Mouse (Mus musculus) bone marrow, adult 2 months (tissue): ENCODE results near the gene Add3. TPM values are rescaled to one million over a fixed set of nuclear protein-coding genes. Genes with fewer than 3 reads are reported as not detected.

ENCODE experiments used
- H3K27ac ChIP-seq: fragments of 200-500 bp; 2 replicates; pipeline ENCODE4 v1.5.1; 2012; ENCODE audit warnings: low read depth, mild to moderate bottlenecking, control low read depth, inconsistent platforms, low read length; ENCODE audit not compliant: control insufficient read depth, poor library complexity, insufficient read depth
- H3K4me1 ChIP-seq: fragments of 200-500 bp; 2 replicates; pipeline ENCODE4 v1.6.1; 2011; ENCODE audit warnings: low read length; ENCODE audit not compliant: control insufficient read depth, insufficient read depth
- H3K4me3 ChIP-seq: fragments of 200-500 bp; replicated peaks from 2 replicates; pipeline ENCODE3; 2011; ENCODE audit warnings: mild to moderate bottlenecking, low read depth, low read length, control low read depth; ENCODE audit not compliant: control insufficient read depth
- CTCF ChIP-seq: fragments of 200-500 bp; IDR thresholded peaks from 2 replicates; pipeline ENCODE4 v1.5.1; 2011; ENCODE audit warnings: low read length, control low read depth; ENCODE audit not compliant: control insufficient read depth, insufficient read depth
- POLR2A ChIP-seq: fragments of 200-500 bp; IDR thresholded peaks from 2 replicates; pipeline ENCODE4 v1.6.1; 2011; ENCODE audit warnings: low read depth, mild to moderate bottlenecking, control low read depth, low read length, borderline replicate concordance; ENCODE audit not compliant: control insufficient read depth
- WGBS: fragments of 180-500 bp; shearing (Covaris S2); methylation state at CpG from one replicate; pipeline ENCODE4 v1.1.7; 2018; 5-methylcytosine and 5-hydroxymethylcytosine counted together
- polyA plus RNA-seq: library from polyadenylated mRNA; stranded (reverse); fragments of >200 nt; gene quantifications from 2 replicates; pipeline ENCODE4 v1.2.4, GENCODE M21; 2011; ENCODE audit warnings: low replicate concordance; ENCODE audit not compliant: missing spikeins, insufficient read depth, insufficient read length

Add3 gene
- polyA plus RNA-seq, 1 experiment, result 43.6 TPM

DNA sequence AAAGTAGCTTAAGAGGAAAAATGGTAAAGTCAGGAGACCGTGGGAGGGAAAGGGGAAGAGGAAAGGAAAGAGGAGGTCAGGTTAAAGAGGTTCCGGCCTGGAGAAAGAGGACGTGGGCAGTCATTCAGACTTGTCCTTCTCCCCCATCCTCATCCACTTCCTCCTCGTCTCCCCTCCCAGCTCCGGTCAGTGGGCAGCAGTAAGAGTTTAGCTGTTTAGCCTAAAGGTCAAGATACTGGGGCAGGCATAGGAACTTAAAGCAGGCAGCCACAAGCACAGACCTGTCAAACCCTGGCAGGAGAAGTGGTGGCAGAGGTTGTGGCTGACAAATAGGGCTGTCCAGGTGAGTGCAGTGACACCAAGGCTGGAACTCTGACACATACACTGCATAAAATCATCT lies 30.4 kb downstream of the Add3 start:
- Histone ChIP-seq H3K4me3 (no peak overlapping the region), H3K4me1 (peaks cover 2% of the 10 kb centered on the region; the same call in 1 of the 2 replicates), H3K27ac (0 out of 2 replicates have a peak overlapping the region, but pooled peaks have one; percentile 1)
- 23% methylated on average over 5 of the region's 5 CpGs for WGBS
- no peak for TF ChIP-seq CTCF
- no peak for TF ChIP-seq POLR2A

DNA sequence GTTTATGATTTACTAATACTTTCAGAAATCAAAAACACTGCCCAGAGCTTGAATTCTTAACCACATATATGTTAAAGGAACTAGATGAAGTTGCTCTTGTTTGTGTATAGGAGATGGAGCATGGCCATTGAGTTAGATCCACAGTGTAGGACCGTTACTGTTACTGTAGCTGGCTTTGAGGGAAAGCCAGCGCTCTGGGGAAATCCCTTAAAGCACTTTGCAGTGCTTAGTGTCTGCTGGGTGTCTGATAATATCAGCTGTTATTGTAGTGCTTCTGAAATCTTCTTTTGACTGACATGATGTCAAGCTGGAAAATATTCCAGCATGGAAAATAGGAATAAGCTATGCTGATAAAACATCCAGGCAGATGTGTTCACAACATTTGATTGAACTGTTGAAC lies 33.8 kb downstream of the Add3 start:
- no peak overlapping the region for H3K4me3 ChIP-seq
- WGBS, result 85% methylated on average over 2 of the region's 2 CpGs
- H3K4me1 ChIP-seq, result peaks cover 2% of the 10 kb centered on the region; the same call in 1 of the 2 replicates
- H3K27ac ChIP-seq, result no peak overlapping the region
- TF ChIP-seq POLR2A, result no peak
- TF ChIP-seq CTCF, result no peak

DNA sequence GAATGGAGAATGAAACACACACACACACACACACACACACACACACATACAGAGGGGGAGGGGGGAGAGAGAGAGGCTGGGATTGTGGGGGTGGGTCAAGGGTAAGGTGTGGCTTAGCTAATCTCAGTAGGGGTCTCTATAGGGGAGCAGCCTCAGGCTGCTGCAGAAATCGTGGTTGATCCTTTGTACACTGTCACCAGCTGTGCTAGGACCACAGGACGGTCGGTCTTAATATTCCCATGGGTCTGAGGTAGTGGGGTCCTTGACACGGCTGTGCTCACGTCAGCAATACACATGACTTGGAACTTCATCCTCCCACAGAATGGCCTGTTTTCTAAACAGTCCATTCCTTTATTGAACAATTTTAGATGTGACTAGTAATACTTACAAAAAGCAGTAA lies 35.3 kb downstream of the Add3 start:
- Histone ChIP-seq H3K4me3 (no peak overlapping the region), H3K4me1 (peaks cover 5% of the 10 kb centered on the region; the same call in 1 of the 2 replicates), H3K27ac (no peak overlapping the region)
- TF ChIP-seq CTCF, result no peak
- no peak for TF ChIP-seq POLR2A
- 77% methylated on average over 5 of the region's 5 CpGs for WGBS

DNA sequence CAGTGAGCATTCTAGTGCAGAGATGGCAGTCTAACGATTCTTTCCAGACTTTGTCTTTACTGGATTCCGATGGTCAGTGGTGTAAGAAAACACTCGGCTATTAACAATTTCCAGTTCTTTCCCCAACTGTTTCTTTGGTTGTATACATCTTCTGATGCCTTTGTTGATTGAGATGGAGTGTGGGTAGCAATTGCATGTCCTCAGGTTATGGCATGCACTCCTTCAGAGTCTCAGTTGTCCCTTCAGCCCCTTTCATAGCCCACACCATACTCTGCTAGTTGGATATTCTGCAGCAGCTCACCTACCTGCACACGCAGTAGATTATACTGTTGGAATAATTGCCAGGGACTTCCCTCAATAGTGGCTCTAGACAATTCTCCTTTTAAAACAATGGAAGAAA lies 36.3 kb downstream of the Add3 start:
- Histone ChIP-seq H3K4me1 (peaks cover 3% of the 10 kb centered on the region; the same call in 1 of the 2 replicates), H3K4me3 (no peak overlapping the region), H3K27ac (no peak overlapping the region)
- WGBS, result 86% methylated on average over 4 of the region's 4 CpGs
- no peak for TF ChIP-seq POLR2A

DNA sequence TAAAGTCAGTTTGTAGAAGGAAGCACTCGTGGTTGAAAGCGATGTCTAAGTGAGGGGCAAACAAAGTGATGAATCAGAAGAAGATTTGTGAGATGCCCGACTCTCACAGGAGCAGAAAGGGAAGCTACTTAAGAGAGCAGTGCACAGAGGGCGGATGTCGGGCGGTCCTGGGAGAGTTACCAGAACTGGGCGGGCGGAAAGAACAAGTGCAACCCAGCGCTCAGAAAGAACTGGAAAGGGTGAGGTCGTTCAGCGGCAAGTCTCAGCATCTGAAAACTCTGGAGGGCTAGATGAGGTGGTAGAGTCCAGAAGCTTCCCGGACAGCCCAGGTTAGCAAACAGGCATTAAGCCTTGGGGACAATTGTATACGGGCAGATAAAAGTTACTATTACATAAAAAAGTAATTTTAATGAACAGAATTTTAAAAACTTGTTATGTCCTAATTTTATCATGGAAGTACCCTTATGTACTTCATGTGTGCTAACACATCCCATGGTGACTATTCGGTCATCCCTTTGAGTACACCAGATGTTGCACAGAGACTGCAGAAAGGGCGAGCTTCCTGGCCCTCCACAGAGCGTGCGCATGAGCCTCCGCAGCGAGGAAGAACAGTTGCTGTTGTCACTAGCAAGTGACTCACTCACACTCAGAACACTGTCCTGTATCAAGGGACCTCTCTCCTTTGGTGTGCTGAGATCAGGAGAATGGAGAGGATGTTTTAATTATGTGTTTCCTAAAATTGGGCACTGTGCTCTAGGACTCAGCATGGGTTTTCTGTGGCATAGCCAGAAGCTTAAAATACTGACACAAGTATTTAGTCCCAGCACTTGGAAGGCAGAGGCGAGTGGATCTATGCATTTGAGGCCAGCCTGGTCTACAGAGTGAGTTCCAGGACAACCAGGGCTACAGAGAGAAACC lies 38.6 kb downstream of the Add3 start:
- 87% methylated on average over 20 of the region's 20 CpGs for WGBS
- H3K4me3 ChIP-seq, result no peak overlapping the region
- no peak overlapping the region for H3K27ac ChIP-seq
- peaks cover 7% of the 10 kb centered on the region; the same call in 1 of the 2 replicates for H3K4me1 ChIP-seq
- TF ChIP-seq POLR2A (no peak), CTCF (no peak)

DNA sequence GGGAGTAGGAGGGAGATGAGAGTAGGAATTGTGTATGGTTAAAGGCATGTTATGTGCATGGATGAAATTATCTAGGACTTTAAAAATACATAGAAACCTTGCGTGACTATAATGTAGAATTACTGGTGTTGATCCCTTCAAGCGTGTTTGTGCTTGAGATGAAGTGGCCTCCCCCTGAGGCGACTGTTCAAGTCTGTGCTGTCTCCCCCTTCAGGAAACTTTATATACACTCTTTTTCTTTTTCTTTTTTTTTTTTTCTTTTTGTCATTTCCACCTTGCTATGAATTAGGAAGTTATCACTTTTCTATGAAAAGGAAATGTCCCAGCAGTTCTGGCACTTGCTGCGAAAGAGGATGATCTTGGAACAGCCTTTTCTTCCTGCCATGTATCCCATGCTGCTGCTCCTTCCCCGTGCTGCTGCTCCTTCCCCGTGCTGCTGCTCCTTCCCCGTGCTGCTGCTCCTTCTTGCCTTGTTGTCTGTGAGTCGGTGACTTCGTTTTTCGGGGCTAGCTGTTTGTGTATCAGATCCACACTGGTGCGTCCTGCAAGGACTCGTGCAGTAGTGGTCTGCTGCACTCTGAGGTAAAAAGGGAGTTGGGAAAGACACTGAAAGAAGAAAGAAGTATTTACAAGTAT lies 40.0 kb downstream of the Add3 start:
- Histone ChIP-seq H3K4me3 (no peak overlapping the region), H3K27ac (no peak overlapping the region), H3K4me1 (peaks cover 11% of the 10 kb centered on the region)
- WGBS, result 48% methylated on average over 12 of the region's 12 CpGs
- TF ChIP-seq POLR2A (no peak), CTCF (no peak)

DNA sequence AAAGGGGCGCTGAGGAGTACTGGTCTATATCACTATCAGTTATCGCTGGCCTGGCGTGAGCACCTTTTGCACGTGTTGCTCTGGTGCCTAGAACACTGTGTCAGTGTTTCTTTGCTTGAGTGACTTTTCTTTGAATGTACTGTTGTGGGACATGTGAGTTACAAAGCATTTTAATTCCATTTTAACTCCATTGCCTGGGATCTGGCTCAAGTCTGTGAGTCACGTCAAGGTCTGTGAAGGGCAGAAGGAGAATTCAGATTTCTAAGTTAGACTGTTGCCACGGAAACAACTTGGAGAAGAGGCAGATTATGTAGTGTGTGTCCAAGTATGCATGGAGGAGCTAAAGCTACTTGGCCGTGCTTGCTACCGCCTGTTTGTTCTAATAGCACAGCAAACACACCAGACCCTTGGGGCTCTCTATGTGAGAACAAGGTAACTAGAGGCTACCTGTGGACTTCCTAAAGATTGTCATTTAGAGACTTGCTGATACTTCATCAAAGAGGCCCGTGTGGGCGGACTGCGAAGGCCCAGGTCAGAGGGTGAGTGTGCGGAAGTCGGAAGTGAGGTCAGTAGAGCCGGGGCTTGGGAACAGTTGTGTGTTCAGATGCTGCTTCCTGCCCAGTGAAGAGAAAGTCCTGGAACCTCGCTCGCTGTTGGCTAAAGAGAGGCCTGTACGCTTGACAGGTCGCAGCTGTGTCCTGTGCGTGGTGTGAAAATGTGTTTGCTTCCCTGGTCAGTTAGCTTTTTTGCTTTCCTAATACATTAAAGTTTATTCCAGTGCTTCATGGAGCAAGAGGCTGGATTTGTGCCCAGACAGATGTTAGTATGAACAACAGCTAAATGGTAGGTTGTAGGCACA lies 41.0 kb downstream of the Add3 start:
- peak overlapping the region; percentile 11; the same call in 1 of the 2 replicates for H3K27ac ChIP-seq
- 84% methylated on average over 19 of the region's 19 CpGs for WGBS
- H3K4me1 ChIP-seq, result peaks cover 11% of the 10 kb centered on the region
- no peak for TF ChIP-seq POLR2A
- TF ChIP-seq CTCF, result no peak
- H3K4me3 ChIP-seq, result no peak overlapping the region
